Mouse (Mus musculus) ES-E14 (cell line): Measurements from ENCODE around the gene Taf5l.

Experiments
- MAFK ChIP-seq: IDR thresholded peaks from 2 replicates; pipeline ENCODE4 v1.6.1; 2014; ENCODE audit warnings: mild to moderate bottlenecking, low read depth, low read length, inconsistent platforms; ENCODE audit not compliant: insufficient read depth
- ZC3H11A ChIP-seq: IDR thresholded peaks from 2 replicates; pipeline ENCODE4 v1.6.1; 2012; ENCODE audit warnings: low read depth, mild to moderate bottlenecking, inconsistent platforms, low read length, borderline replicate concordance

DNA sequence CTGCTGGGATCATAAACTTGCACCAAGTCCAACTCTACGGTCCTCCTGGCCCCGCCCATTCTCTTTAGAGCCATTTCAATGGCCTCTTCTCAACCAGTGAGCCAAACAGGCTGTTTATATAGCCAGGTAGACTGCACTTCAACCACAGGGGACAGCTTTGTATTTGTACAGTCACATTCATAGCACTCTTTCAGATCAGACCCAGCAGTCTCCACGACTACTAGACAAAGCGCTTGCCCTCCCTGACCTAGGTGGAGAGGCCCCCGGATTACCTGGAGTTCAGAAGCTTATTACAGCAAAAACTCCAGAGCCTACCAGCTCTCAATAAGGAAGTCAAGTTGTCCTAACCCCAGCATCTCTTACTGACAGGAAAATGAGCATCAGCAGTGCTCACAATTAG lies 27.6 kb downstream of the Taf5l start:
- no peak for TF ChIP-seq ZC3H11A
- no peak for TF ChIP-seq MAFK
